Mouse (Mus musculus): Measurements from ENCODE around the gene Gm26620. TPM values are rescaled to one million over a fixed set of nuclear protein-coding genes. Genes with fewer than 3 reads are reported as not detected.

Gene Gm26620
- polyA plus RNA-seq, 1 experiment from 2014 or later: 0.19 TPM

- Histone ChIP-seq H3K4me3 (no peak overlapping the region), H3K27ac (replicated peaks) (no peak overlapping the region), H3K36me3 (replicated peaks) (peaks cover 41% of the 10 kb centered on the region), H3K4me1 (peaks cover 21% of the 10 kb centered on the region), H3K27me3 (replicated peaks; ENCODE audit: low read depth, poor library complexity, severe bottlenecking) (no peaks in the 10 kb centered on the region), H3K9me3 (no peaks in the 10 kb centered on the region)
- 89% methylated on average over 5 of the region's 5 CpGs for WGBS
- DNase-seq (ENCODE audit: low spot score): no peak
Measured at GRCm38 (mm10) chr1:170882915-170883485, 1.9 kb upstream of the Gm26620 start.

GRCm38 (mm10) chr1:170884390-170884789 is 475 bp upstream of the Gm26620 start:
- WGBS: 26% methylated on average over 8 of the region's 8 CpGs
- no peak for DNase-seq (ENCODE audit: low spot score)
- H3K27me3 ChIP-seq (replicated peaks; ENCODE audit: low read depth, poor library complexity, severe bottlenecking): no peaks in the 10 kb centered on the region
- peak overlapping the region; percentile 76 for H3K4me3 ChIP-seq
- no peaks in the 10 kb centered on the region for H3K9me3 ChIP-seq
- H3K36me3 ChIP-seq (replicated peaks): peaks cover 30% of the 10 kb centered on the region
- peaks cover 22% of the 10 kb centered on the region for H3K4me1 ChIP-seq
- peak overlapping the region; percentile 91 for H3K27ac ChIP-seq (replicated peaks)

- DNase-seq (ENCODE audit: low spot score): no peak
- Histone ChIP-seq H3K36me3 (replicated peaks) (peaks cover 13% of the 10 kb centered on the region), H3K9me3 (no peaks in the 10 kb centered on the region), H3K4me3 (no peak overlapping the region), H3K27me3 (replicated peaks; ENCODE audit: low read depth, poor library complexity, severe bottlenecking) (no peaks in the 10 kb centered on the region; the same call in 1 of the 2 replicates), H3K27ac (replicated peaks) (no peak overlapping the region), H3K4me1 (peaks cover 28% of the 10 kb centered on the region)
- WGBS: 54% methylated on average over 6 of the region's 6 CpGs
Measured at GRCm38 (mm10) chr1:170886044-170886458, 1.2 kb downstream of the Gm26620 start.

DNA sequence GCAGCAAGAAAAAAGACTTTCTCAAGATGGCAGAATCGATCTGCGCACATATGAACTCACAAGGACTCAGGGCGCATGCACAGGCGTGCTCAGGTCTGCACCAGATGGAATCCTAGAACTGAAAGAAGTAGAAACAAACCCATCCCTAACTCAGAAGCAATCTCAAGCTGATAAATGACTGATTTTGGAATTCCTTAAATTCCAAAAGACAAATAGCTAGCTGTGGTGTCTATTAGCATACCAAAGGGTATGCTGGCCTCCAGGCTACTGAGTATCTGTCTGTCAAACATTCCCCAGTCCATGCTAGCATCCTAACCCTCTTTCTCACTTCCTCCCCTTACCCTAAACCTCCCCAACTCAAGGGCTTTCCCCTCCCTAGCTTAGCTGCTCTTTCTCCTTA is 4.4 kb downstream of the Gm26620 start:
- WGBS: 71% methylated on average over 4 of the region's 4 CpGs
- no peak for DNase-seq (ENCODE audit: low spot score)
- no peak overlapping the region for H3K27ac ChIP-seq (replicated peaks)
- no peaks in the 10 kb centered on the region for H3K9me3 ChIP-seq
- no peaks in the 10 kb centered on the region for H3K36me3 ChIP-seq (replicated peaks)
- no peaks in the 10 kb centered on the region; the same call in 1 of the 2 replicates for H3K27me3 ChIP-seq (replicated peaks; ENCODE audit: low read depth, poor library complexity, severe bottlenecking)
- H3K4me1 ChIP-seq: peaks cover 17% of the 10 kb centered on the region
- no peak overlapping the region for H3K4me3 ChIP-seq

DNA sequence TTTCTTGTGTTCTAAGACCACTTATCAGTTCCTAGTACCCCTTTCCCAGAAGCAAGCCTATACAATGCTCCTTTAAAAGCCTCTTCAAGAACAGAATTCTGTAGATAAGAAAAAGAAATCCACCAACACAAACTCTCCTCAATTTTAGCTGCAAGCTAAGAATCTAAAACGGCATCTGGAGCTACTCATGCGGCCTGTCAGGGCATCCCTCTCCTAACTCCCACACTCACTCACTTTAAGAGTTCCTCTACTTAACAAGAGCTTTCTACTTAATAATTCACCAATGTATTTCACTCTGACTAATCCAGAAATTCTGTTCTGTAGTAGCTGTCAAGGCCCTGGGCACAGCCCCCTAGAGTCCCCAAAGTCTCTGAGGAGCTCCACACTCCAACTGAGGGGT is 6.8 kb downstream of the Gm26620 start:
- Histone ChIP-seq H3K27me3 (replicated peaks; ENCODE audit: low read depth, poor library complexity, severe bottlenecking) (no peaks in the 10 kb centered on the region; the same call in 1 of the 2 replicates), H3K4me1 (0 out of 2 replicates have a peak, but pooled peaks cover 7% of the 10 kb centered on the region), H3K9me3 (no peaks in the 10 kb centered on the region), H3K4me3 (no peak overlapping the region), H3K27ac (replicated peaks) (no peak overlapping the region), H3K36me3 (replicated peaks) (no peaks in the 10 kb centered on the region)
- 82% methylated on average over 2 of the region's 2 CpGs for WGBS
- no peak for DNase-seq (ENCODE audit: low spot score)

GRCm38 (mm10) chr1:170892279-170892678 is 7.4 kb downstream of the Gm26620 start:
- Histone ChIP-seq H3K4me3 (no peak overlapping the region), H3K27ac (replicated peaks) (no peak overlapping the region), H3K4me1 (0 out of 2 replicates have a peak, but pooled peaks cover 7% of the 10 kb centered on the region), H3K9me3 (no peaks in the 10 kb centered on the region), H3K36me3 (replicated peaks) (no peaks in the 10 kb centered on the region), H3K27me3 (replicated peaks; ENCODE audit: low read depth, poor library complexity, severe bottlenecking) (no peaks in the 10 kb centered on the region; the same call in 1 of the 2 replicates)
- DNase-seq (ENCODE audit: low spot score): no peak
- WGBS: 49% methylated on average over 1 of the region's 1 CpGs

GRCm38 (mm10) chr1:170894603-170895602 is 10.0 kb downstream of the Gm26620 start:
- Histone ChIP-seq H3K4me1 (0 out of 2 replicates have a peak, but pooled peaks cover under 1% of the 10 kb centered on the region), H3K27ac (replicated peaks) (no peak overlapping the region), H3K9me3 (no peaks in the 10 kb centered on the region), H3K27me3 (replicated peaks; ENCODE audit: low read depth, poor library complexity, severe bottlenecking) (no peaks in the 10 kb centered on the region; the same call in 1 of the 2 replicates), H3K36me3 (replicated peaks) (no peaks in the 10 kb centered on the region), H3K4me3 (no peak overlapping the region)
- DNase-seq (ENCODE audit: low spot score): no peak
- WGBS: 66% methylated on average over 9 of the region's 9 CpGs

DNA sequence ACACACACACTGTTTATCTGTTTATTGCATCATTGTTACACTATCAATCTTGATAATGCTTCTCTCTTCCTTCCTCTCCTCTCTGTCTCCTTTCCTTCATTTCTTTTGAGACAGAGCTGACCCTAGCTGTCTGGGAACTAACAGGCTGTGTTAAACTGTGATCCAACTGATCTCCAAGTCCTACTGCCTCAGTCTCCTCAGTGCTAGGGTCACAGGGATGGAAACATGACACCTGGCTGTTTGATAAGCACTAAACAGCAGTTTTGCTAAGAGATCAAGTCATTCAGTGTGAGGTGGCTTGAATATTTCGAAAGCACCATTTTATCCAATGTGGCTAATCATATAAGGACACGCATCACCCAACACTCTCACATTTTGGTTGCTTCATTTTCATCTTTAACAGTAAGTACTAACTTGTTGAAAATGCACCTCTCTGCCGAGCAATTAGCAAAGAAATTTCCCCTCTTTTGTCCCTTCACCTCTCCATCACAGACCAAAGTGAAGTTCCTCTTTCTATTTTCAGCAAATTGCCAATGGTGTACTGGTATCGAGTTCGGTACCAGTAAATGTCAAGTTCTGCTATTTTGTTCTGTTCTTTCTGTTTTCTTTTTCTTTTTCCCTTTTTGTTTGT is 11.9 kb downstream of the Gm26620 start:
- H3K9me3 ChIP-seq: no peaks in the 10 kb centered on the region

DNA sequence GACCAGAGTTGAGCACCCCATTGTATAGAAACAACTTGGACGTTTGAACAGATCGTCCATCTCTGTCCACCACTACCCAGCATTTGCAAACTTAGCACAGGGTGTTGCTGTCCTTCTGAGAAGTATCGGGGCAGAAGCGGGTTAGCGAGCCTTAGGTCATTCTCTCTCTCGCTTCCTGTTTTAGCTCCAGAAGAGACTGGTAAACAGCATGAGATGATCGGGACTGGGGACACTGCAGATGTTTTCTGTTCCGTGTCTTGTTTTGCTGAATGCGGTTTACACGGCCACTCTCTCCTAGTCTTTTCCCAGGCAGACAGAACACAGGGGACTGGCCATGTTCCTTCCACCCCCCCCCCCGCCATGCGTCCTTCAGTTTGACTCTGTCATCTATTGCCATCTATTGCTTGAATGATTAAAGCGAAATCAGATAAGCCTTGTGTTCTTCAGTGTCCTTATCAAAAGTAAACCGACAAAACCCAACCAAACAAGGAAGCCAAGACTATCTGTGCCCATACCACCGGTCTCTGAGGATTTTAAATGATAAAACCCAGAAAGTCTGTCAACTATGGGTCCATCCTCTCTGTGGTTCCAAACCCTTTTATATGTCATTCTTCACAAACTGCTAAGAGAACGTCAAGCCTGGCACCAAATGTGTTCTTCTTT is 13.7 kb downstream of the Gm26620 start:
- Histone ChIP-seq H3K4me1 (peaks cover 4% of the 10 kb centered on the region), H3K27ac (replicated peaks) (no peak overlapping the region), H3K9me3 (no peaks in the 10 kb centered on the region), H3K36me3 (replicated peaks) (no peaks in the 10 kb centered on the region), H3K4me3 (no peak overlapping the region), H3K27me3 (replicated peaks; ENCODE audit: low read depth, poor library complexity, severe bottlenecking) (peaks cover 17% of the 10 kb centered on the region)
- 76% methylated on average over 16 of the region's 16 CpGs for WGBS
- DNase-seq (ENCODE audit: low spot score): no peak

More for the DNA sequence above, 11.9 kb downstream of the Gm26620 start:
- WGBS: 82% methylated on average over 5 of the region's 5 CpGs
- Histone ChIP-seq H3K4me3 (no peak overlapping the region), H3K27ac (replicated peaks) (no peak overlapping the region), H3K27me3 (replicated peaks; ENCODE audit: low read depth, poor library complexity, severe bottlenecking) (0 out of 2 replicates have a peak, but pooled peaks cover under 1% of the 10 kb centered on the region), H3K4me1 (no peaks in the 10 kb centered on the region), H3K36me3 (replicated peaks) (no peaks in the 10 kb centered on the region)
- DNase-seq (ENCODE audit: low spot score): no peak

- Histone ChIP-seq H3K36me3 (replicated peaks) (no peaks in the 10 kb centered on the region), H3K9me3 (no peaks in the 10 kb centered on the region), H3K27ac (replicated peaks) (no peak overlapping the region), H3K4me3 (no peak overlapping the region), H3K27me3 (replicated peaks; ENCODE audit: low read depth, poor library complexity, severe bottlenecking) (peaks cover 41% of the 10 kb centered on the region), H3K4me1 (peaks cover 4% of the 10 kb centered on the region)
- WGBS: 39% methylated on average over 10 of the region's 10 CpGs
- no peak for DNase-seq (ENCODE audit: low spot score)
Measured at GRCm38 (mm10) chr1:170900799-170901467, 16.1 kb downstream of the Gm26620 start.

DNA sequence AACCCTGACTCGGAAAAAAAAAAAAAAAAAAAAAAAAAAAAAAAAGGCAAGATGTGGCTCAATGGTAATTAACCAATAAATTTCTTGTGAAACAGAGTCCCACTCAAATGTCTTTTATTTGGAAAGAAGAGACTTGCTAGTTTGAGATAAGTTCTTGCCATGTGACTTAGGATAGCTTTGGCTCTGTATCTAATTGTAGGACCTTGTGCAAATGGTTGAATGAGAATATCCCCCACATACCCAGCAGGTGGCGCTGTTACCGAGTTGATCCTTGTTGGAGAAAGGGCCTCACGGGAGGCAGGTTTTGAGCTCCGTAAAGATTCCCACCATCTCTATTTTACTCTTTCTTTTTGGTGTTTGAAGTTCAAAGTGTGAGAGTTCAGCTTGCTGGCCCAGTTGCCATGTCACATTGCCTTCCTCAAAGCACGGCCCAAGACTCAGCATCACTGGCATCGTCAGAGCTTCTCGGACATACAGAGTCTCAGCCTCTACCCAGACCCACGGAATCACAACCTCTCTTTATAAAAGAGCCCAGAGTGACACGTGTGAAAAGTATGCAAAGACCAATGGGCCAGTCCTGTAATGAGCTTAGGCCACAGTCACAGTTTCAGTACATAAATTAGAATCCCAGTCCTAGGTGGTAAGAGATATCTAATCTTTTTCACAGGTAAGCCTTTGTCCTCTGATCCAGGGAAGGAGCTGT is 16.8 kb downstream of the Gm26620 start:
- Histone ChIP-seq H3K4me1 (peaks cover 4% of the 10 kb centered on the region), H3K36me3 (replicated peaks) (no peaks in the 10 kb centered on the region), H3K27me3 (replicated peaks; ENCODE audit: low read depth, poor library complexity, severe bottlenecking) (peaks cover 48% of the 10 kb centered on the region), H3K27ac (replicated peaks) (no peak overlapping the region), H3K9me3 (no peaks in the 10 kb centered on the region), H3K4me3 (peak overlapping the region; percentile 39; the same call in 1 of the 2 replicates)
- peak; percentile 88 for DNase-seq (ENCODE audit: low spot score)
- WGBS: 28% methylated on average over 10 of the region's 10 CpGs
